In the genomic region with DNA sequence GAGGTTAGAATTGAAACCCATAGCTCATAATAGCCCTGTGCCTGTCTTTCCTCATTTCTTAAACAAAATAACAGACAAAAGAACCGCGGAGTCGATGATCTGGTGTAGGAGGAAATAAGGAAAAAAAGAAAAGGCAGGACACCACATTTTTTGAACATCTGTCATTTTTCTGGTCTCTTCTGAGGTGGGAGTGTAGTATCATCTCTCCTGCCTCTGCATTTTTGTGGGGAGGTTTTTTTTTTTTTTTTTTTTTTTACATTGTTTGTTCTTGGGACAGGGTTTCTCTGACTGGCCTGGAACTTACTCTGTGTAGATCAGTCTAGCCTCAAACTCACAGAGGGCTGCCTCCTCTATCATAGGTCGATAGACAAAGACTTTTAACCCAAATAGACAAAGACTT, we compare ENCODE assay signal across 8 mouse cellular contexts. TPM values are rescaled to one million over a fixed set of nuclear protein-coding genes. Genes with fewer than 3 reads are reported as not detected.
DNase-seq lines count a peak whose midpoint lies in the region; ATAC-seq and TF ChIP-seq lines count a peak whose summit lies in the region.

No protein-coding gene starts in this region.

- under 1% methylated on average over 4 of the region's 4 CpGs for WGBS in kidney, postnatal 0 days
- 0% methylated on average over 4 of the region's 4 CpGs for WGBS in hindbrain, embryonic 13.5 days
- WGBS in midbrain, embryonic 14.5 days: 0% methylated on average over 4 of the region's 4 CpGs

- H3K4me1 ChIP-seq in kidney, postnatal 0 days (replicated peaks; ENCODE audit: insufficient read depth, low read length): no peaks in the 10 kb centered on the region; the same call in 1 of the 2 replicates
- H3K4me1 ChIP-seq in hindbrain, embryonic 13.5 days (replicated peaks): peaks cover 24% of the 10 kb centered on the region
- peaks cover 10% of the 10 kb centered on the region for H3K4me1 ChIP-seq in midbrain, embryonic 14.5 days (ENCODE audit: control insufficient read depth, insufficient read depth, low read length)

- H3K36me3 ChIP-seq in kidney, postnatal 0 days (ENCODE audit: insufficient read depth, low read length): 0 out of 2 replicates have a peak, but pooled peaks cover 12% of the 10 kb centered on the region
- H3K36me3 ChIP-seq in hindbrain, embryonic 13.5 days: peaks cover 16% of the 10 kb centered on the region
- H3K36me3 ChIP-seq in midbrain, embryonic 14.5 days (ENCODE audit: control insufficient read depth, insufficient read depth, low read length): peaks cover 23% of the 10 kb centered on the region

- H3K27ac ChIP-seq in kidney, postnatal 0 days: peak overlapping the region; percentile 58; the same call in 1 of the 2 replicates
- peak overlapping the region; percentile 81; the same call in 1 of the 2 replicates for H3K27ac ChIP-seq in hindbrain, embryonic 13.5 days
- no peak overlapping the region for H3K27ac ChIP-seq in midbrain, embryonic 14.5 days (replicated peaks; ENCODE audit: low read depth, low read length)

- TF ChIP-seq CTCF in kidney, postnatal 0 days (IDR thresholded peaks at IDR 0.05; ENCODE audit: low read depth): no peak
- no peak for TF ChIP-seq CTCF in brain, embryonic 14.5 days (IDR thresholded peaks at IDR 0.05; ENCODE audit: borderline replicate concordance, extremely low read depth, insufficient read depth, insufficient read length)

- H3K4me3 ChIP-seq in kidney, postnatal 0 days (replicated peaks; ENCODE audit: low read depth, low read length): peak overlapping the region; percentile 72
- peak overlapping the region; percentile 81 for H3K4me3 ChIP-seq in hindbrain, embryonic 13.5 days
- peak overlapping the region; percentile 78 for H3K4me3 ChIP-seq in midbrain, embryonic 14.5 days (replicated peaks; ENCODE audit: low read depth, low read length)

- no peak for TF ChIP-seq POLR2A in brain, embryonic 14.5 days (IDR thresholded peaks at IDR 0.05; ENCODE audit: borderline replicate concordance, extremely low read depth, insufficient read depth, insufficient read length, poor library complexity, severe bottlenecking)

- H3K27me3 ChIP-seq in kidney, postnatal 0 days (ENCODE audit: insufficient read depth, low read length): no peaks in the 10 kb centered on the region
- peaks cover 13% of the 10 kb centered on the region for H3K27me3 ChIP-seq in hindbrain, embryonic 13.5 days
- no peaks in the 10 kb centered on the region for H3K27me3 ChIP-seq in midbrain, embryonic 14.5 days (ENCODE audit: control insufficient read depth, insufficient read depth, low read length)

- H3K4me2 ChIP-seq in kidney, postnatal 0 days (ENCODE audit: low read length): peak overlapping the region; percentile 61
- peak overlapping the region; percentile 83 for H3K4me2 ChIP-seq in hindbrain, embryonic 13.5 days
- H3K4me2 ChIP-seq in midbrain, embryonic 14.5 days (ENCODE audit: low read length): peak overlapping the region; percentile 74

- no peaks in the 10 kb centered on the region for H3K9me3 ChIP-seq in kidney, postnatal 0 days (replicated peaks; ENCODE audit: low read length)
- H3K9me3 ChIP-seq in hindbrain, embryonic 13.5 days: no peaks in the 10 kb centered on the region
- H3K9me3 ChIP-seq in midbrain, embryonic 14.5 days (ENCODE audit: control insufficient read depth, low read length): no peaks in the 10 kb centered on the region

- DNase-seq in kidney, postnatal 0 days (ENCODE audit: low spot score): peak; percentile 9
- DNase-seq in kidney, adult 9 months: no peak
- peak; percentile 17 for DNase-seq in brain, embryonic 14.5 days (ENCODE audit: low read depth)
- DNase-seq in midbrain, embryonic 14.5 days: peak; percentile 2
- no peak for DNase-seq in cerebellum, postnatal 36 days
- DNase-seq in right cerebral cortex, postnatal 10 days (ENCODE audit: low spot score in 2 of 2): no peak
- DNase-seq in spleen, postnatal 4 days (ENCODE audit: low spot score in 2 of 2): no peak

- no peak for ATAC-seq in kidney, postnatal 0 days (replicated peaks; ENCODE audit: low FRiP score, low read depth)
- ATAC-seq in hindbrain, embryonic 13.5 days (ENCODE audit: low FRiP score): no peak
- no peak for ATAC-seq in midbrain, embryonic 14.5 days (ENCODE audit: low FRiP score, low TSS enrichment)

- H3K9ac ChIP-seq in kidney, postnatal 0 days (ENCODE audit: low read depth, low read length): peak overlapping the region; percentile 68
- peak overlapping the region; percentile 80 for H3K9ac ChIP-seq in hindbrain, embryonic 13.5 days
- H3K9ac ChIP-seq in midbrain, embryonic 14.5 days (replicated peaks; ENCODE audit: low read length): peak overlapping the region; percentile 67

RNA-seq across cellular contexts. Expression of a gene that starts 0.9 kb away (rescaled TPM):
- 52.0 and 70.6 TPM in 2 replicates for polyA plus RNA-seq in kidney, postnatal 0 days (2015; fragmentation: Nextera tagmentation; extraction: Ambion mirVana)
- 46.1 and 54.4 TPM in 2 replicates for polyA plus RNA-seq in brain, embryonic 14.5 days (2012; rRNA removed)
- polyA plus RNA-seq in hindbrain, embryonic 13.5 days (2015; fragmentation: Nextera tagmentation; extraction: Ambion mirVana): 58.6 and 59.2 TPM in 2 replicates
- 36.2 and 65.9 TPM in 2 replicates for polyA plus RNA-seq in midbrain, embryonic 14.5 days (2014; fragmentation: Nextera tagmentation; extraction: Ambion mirVana)

RNA-seq across cellular contexts. Expression of a gene that starts 39.0 kb away (rescaled TPM):
- not detected in 2 replicates for polyA plus RNA-seq in kidney, postnatal 0 days (2015; fragmentation: Nextera tagmentation; extraction: Ambion mirVana)
- polyA plus RNA-seq in brain, embryonic 14.5 days (2012; rRNA removed): not detected in 2 replicates
- 0.60 and 0.85 TPM in 2 replicates for polyA plus RNA-seq in hindbrain, embryonic 13.5 days (2015; fragmentation: Nextera tagmentation; extraction: Ambion mirVana)
- polyA plus RNA-seq in midbrain, embryonic 14.5 days (2014; fragmentation: Nextera tagmentation; extraction: Ambion mirVana): 0.61 and 0.74 TPM in 2 replicates

RNA-seq across cellular contexts. Expression of a gene that starts 45.7 kb away (rescaled TPM):
- 0.05 and 0.06 TPM in 2 replicates for polyA plus RNA-seq in kidney, postnatal 0 days (2015; fragmentation: Nextera tagmentation; extraction: Ambion mirVana)
- polyA plus RNA-seq in brain, embryonic 14.5 days (2012; rRNA removed): not detected in 2 replicates
- 0.21 and 0.30 TPM in 2 replicates for polyA plus RNA-seq in hindbrain, embryonic 13.5 days (2015; fragmentation: Nextera tagmentation; extraction: Ambion mirVana)
- 0.14 and 0.22 TPM in 2 replicates for polyA plus RNA-seq in midbrain, embryonic 14.5 days (2014; fragmentation: Nextera tagmentation; extraction: Ambion mirVana)

RNA-seq across cellular contexts. Expression of a gene that starts 56.9 kb away (rescaled TPM):
- not detected in 2 replicates for polyA plus RNA-seq in kidney, postnatal 0 days (2015; fragmentation: Nextera tagmentation; extraction: Ambion mirVana)
- not detected in 2 replicates for polyA plus RNA-seq in brain, embryonic 14.5 days (2012; rRNA removed)
- 0.14 and 0.19 TPM in 2 replicates for polyA plus RNA-seq in hindbrain, embryonic 13.5 days (2015; fragmentation: Nextera tagmentation; extraction: Ambion mirVana)
- polyA plus RNA-seq in midbrain, embryonic 14.5 days (2014; fragmentation: Nextera tagmentation; extraction: Ambion mirVana): 0.20 TPM in 1 of 2 replicates, not detected in the other

Comparison
In these comparisons a context has a peak if more than half of its experiments do, and no peak if none do; other contexts are left out.
1. DNase-seq: peak in kidney, postnatal 0 days (single experiment), brain, embryonic 14.5 days (single experiment) and midbrain, embryonic 14.5 days (single experiment); none in kidney, adult 9 months (single experiment), cerebellum, postnatal 36 days (0 of 2), right cerebral cortex, postnatal 10 days (0 of 2) and spleen, postnatal 4 days (0 of 2).
2. Peak in every context shown above with its lines, with median percentiles within 50 percentile points of each other: H3K4me2 ChIP-seq, H3K4me3 ChIP-seq and H3K9ac ChIP-seq.